Mouse (Mus musculus) Patski (cell line): ENCODE data around the gene Prm3. TPM values are rescaled to one million over a fixed set of nuclear protein-coding genes. Genes with fewer than 3 reads are reported as not detected.
"Not testable (repeated sequence)": the region's sequence is repeated elsewhere in the genome, so short reads cannot be mapped to it uniquely, and the experiment has no call there.

Source experiments
- ATAC-seq: fragments of 100-300 bp; one replicate; pipeline ENCODE4 v1.8.0; 2021
- CTCF ChIA-PET: fragments of 350-600 bp; sonication (Branson Sonifier 250); formaldehyde crosslinking; loops from one replicate; lab custom pipeline; 2022; ENCODE audit warnings: inconsistent platforms; lab: Charles Lee
- POLR2A ChIA-PET: fragments of 350-600 bp; sonication (Branson Sonifier 250); formaldehyde crosslinking; loops from one replicate; lab custom pipeline; 2022; ENCODE audit warnings: antibody characterized with exemption, inconsistent platforms; lab: Charles Lee
- DNase-seq: peaks from one replicate; pipeline ENCODE4 v3.0.0-alpha.2; 2011; ENCODE audit warnings: low read depth, low spot score
- H3K27me3 ChIP-seq: fragments of 371-371 bp; one replicate; pipeline ENCODE4 v1.5.1; 2021
- CTCF ChIP-seq: fragments of 100-300 bp; IDR thresholded peaks from one replicate; pipeline ENCODE4 v1.5.1; 2021
- in situ Hi-C: fragments of 300-500 bp; cut with MboI; formaldehyde crosslinking; loops from 3 replicates; pipeline ENCODE4 v1.11.1; 2018; ENCODE audit warnings: low pct_unique_long_range_greater_than_20kb, mixed read lengths
- polyA plus RNA-seq: library from polyadenylated mRNA; unstranded; gene quantifications from one replicate; pipeline ENCODE4 v1.2.3, GENCODE M21; 2021

Prm3 gene
- polyA plus RNA-seq, 1 experiment from 2014 or later: not detected

DNA sequence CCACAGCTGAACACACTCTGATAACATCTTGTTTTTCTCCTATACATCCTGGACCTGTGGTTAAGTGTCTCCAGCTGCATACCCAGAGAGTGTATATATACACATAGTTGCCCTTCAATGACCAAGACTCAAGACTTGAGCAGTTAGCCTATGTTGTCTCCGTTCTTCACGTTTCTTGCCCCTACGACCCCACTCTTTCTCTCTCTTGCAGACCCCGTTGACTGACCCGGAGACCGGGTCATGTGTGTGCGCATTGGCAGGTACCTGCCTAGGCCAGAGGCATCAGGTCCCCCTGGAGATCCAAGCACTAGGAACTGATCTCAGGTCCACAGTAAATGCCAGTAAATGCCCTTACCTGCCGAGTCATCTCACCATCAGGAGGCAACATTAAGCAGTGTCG, 36.6 kb upstream of the Prm3 start:
- ATAC-seq (no peak), DNase-seq (no peak)
- no peak for TF ChIP-seq CTCF
- in situ Hi-C loops: no loop called here
- ChIA-PET POLR2A (no interaction called here), CTCF (no interaction called here)
- H3K27me3 ChIP-seq: no peaks in the 10 kb centered on the region

DNA sequence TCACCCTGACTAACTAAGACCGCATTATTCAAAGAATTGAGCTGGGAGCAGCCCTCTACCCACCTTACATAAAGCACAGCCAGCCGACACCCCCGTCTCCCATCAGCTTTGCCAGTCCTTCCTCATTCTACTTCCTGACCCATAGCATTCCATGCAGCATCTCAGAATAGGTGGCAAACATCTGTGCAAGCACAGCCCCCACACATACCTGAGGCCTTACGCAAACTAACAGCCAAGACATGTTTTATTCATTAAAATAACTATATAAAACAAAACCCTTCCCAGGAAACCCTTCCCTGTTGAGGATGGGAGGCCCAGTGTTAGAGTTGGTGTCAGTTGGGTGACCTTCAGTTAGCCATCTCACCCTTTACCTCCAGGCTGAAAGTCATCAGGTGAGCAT, 35.1 kb upstream of the Prm3 start:
- TF ChIP-seq CTCF: no peak
- ChIA-PET CTCF (interaction anchor here (0.8 kb wide), 1 partner anchor 16 kb away, joined by 3 read pairs; no protein-coding TSS in a partner anchor), POLR2A (no interaction called here)
- no peaks in the 10 kb centered on the region for H3K27me3 ChIP-seq
- ATAC-seq (no peak), DNase-seq (no peak)
- in situ Hi-C loops: no loop called here

DNA sequence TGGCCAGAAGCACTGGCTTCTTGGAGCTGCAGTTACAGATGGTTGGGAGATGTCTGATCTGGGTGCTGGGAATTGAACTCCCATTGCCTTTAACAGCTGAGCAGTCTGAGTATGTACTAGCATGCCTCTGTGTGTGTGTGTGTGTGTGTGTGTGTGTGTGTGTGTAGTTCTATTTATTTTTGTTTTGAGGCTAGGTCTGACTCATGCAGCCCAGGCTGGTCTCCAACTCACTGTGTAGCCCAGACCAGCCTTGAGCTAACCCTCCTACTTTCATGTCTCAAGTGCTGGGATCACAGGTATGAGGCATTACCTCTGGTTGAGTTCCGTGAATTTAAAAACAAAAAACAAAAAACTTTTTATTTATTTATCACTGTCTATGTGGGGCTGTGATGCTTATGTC, 33.8 kb upstream of the Prm3 start:
- ChIA-PET CTCF (no interaction called here), POLR2A (no interaction called here)
- DNase-seq (no peak), ATAC-seq (no peak)
- no peak for TF ChIP-seq CTCF
- in situ Hi-C loops: no loop called here
- no peaks in the 10 kb centered on the region for H3K27me3 ChIP-seq

GRCm38 (mm10) chr16:10821387-10821786, 30.7 kb upstream of the Prm3 start:
- POLR2A ChIA-PET: no interaction called here
- in situ Hi-C loops: no loop called here
- CTCF ChIA-PET: no interaction called here
- TF ChIP-seq CTCF: no peak
- DNase-seq (no peak), ATAC-seq (no peak)
- H3K27me3 ChIP-seq: no peaks in the 10 kb centered on the region

- ChIA-PET CTCF (no interaction called here), POLR2A (no interaction called here)
- H3K27me3 ChIP-seq: no peaks in the 10 kb centered on the region
- in situ Hi-C loops: no loop called here
- DNase-seq (no peak), ATAC-seq (no peak)
- TF ChIP-seq CTCF: no peak
These were observed 29.3 kb upstream of the Prm3 start for GRCm38 (mm10) chr16:10819966-10820365.

GRCm38 (mm10) chr16:10818579-10819135, 27.9 kb upstream of the Prm3 start:
- in situ Hi-C loops: no loop called here
- POLR2A ChIA-PET: no interaction called here

DNA sequence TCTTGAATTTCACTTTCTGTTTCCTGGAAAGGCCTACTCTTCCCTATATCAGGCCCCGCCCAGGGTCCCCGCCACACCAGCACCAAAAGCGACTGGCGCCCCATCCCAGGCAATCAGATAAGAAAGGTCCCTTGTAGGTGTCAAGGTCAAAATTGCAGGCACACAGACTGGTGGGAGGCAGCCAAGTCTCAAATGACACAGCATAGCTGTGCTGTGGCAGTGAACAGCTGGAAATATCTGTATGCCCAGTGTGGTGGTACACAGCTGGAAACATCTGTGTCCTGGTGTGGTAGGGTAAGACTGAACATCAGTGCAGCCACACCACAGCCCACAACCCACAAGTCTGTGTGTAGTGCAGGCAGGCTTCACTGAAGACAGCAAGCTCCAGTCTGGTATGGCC, 24.1 kb upstream of the Prm3 start:
- CTCF ChIA-PET: no interaction called here
- in situ Hi-C loops: no loop called here
- POLR2A ChIA-PET: no interaction called here

More at GRCm38 (mm10) chr16:10818579-10819135, 27.9 kb upstream of the Prm3 start:
- CTCF ChIA-PET: interaction anchor here (0.7 to 1.3 kb wide), 2 partner anchors 16 to 162 kb away, joined by 3 read pairs; no protein-coding TSS in a partner anchor
- DNase-seq: no peak
- no peak for ATAC-seq
- no peak for TF ChIP-seq CTCF
- no peaks in the 10 kb centered on the region for H3K27me3 ChIP-seq

GRCm38 (mm10) chr16:10813726-10814125, 23.0 kb upstream of the Prm3 start:
- no peak for ATAC-seq
- no peaks in the 10 kb centered on the region for H3K27me3 ChIP-seq
- POLR2A ChIA-PET: no interaction called here
- no peak for DNase-seq
- no peak for TF ChIP-seq CTCF
- CTCF ChIA-PET: no interaction called here
- in situ Hi-C loops: no loop called here

More for the DNA sequence above, 24.1 kb upstream of the Prm3 start:
- no peak for TF ChIP-seq CTCF
- H3K27me3 ChIP-seq: no peaks in the 10 kb centered on the region
- ATAC-seq: no peak
- DNase-seq: no peak

DNA sequence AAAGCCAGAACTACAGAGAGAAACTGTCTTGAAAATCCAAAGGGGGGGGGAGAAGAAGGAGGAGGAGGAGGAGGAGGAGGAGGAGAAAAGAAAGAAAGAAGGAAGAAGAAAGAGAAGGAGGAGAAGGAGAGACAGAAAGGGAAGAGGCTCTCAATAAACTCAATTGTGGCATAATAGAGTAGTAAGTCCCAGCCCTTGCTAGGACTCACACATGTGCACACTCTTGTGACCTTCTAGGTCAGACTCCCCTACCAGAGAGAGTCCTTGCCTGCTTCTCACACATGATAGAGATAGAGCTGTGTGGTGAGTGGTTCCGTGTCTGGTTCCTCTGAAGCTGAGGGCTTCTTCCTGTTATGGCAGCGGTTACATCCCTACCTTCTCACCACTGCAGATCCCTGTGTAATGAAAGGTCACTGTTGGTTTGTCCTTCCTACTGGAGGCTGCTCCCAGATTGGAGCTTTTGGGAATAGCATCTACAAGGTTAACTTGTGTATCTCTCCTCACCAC, 22.2 kb upstream of the Prm3 start, which contains the start of gene Gm11172:
TSS of gene Gm11172 (plus strand) at position 51 of the 507 bp plus-strand sequence.
- in situ Hi-C loops: no loop called here
- no peak for TF ChIP-seq CTCF
- POLR2A ChIA-PET: no interaction called here
- CTCF ChIA-PET: no interaction called here
- DNase-seq: no peak
- no peaks in the 10 kb centered on the region for H3K27me3 ChIP-seq
- ATAC-seq: no peak

- DNase-seq: no peak
- ChIA-PET CTCF (interaction anchor here (0.9 to 1.1 kb wide), 2 partner anchors 15 to 24 kb away, joined by 3 read pairs; no protein-coding TSS in a partner anchor), POLR2A (interaction anchor here (0.9 kb wide), 1 partner anchor 242 kb away, joined by 4 read pairs; no protein-coding TSS in a partner anchor)
- TF ChIP-seq CTCF: no peak
- ATAC-seq: no peak
- in situ Hi-C loops: no loop called here
- no peaks in the 10 kb centered on the region for H3K27me3 ChIP-seq
These were observed 19.7 kb upstream of the Prm3 start for GRCm38 (mm10) chr16:10810376-10810775.

- TF ChIP-seq CTCF: no peak
- no peaks in the 10 kb centered on the region for H3K27me3 ChIP-seq
- CTCF ChIA-PET: no interaction called here
- DNase-seq (no peak), ATAC-seq (no peak)
- in situ Hi-C loops: no loop called here
- POLR2A ChIA-PET: no interaction called here
These were observed 15.2 kb upstream of the Prm3 start, which contains the start of gene Prm1 for GRCm38 (mm10) chr16:10805789-10806527. Gene Prm1 (minus strand): TSS chr16:10805839.

- CTCF ChIA-PET: interaction anchor here (1.2 kb wide), 1 partner anchor 16 kb away, joined by 3 read pairs; no protein-coding TSS in a partner anchor
- ATAC-seq, H3K27me3 ChIP-seq, DNase-seq, in situ Hi-C loops, POLR2A ChIA-PET: not testable (repeated sequence)
These were observed 11.7 kb upstream of the Prm3 start for GRCm38 (mm10) chr16:10802420-10802819.
